Mouse (Mus musculus) embryonic facial prominence, embryonic 11.5 days (tissue): Measurements from ENCODE around the gene Slc12a8. TPM values are rescaled to one million over a fixed set of nuclear protein-coding genes. Genes with fewer than 3 reads are reported as not detected.

Experiments
- ATAC-seq: fragments of 200-750 bp; cut with Nextera tagmentation; replicated peaks from 2 replicates; pipeline ENCODE4 v1.8.0; 2017; ENCODE audit warnings: low read depth; ENCODE audit not compliant: insufficient number of reproducible peaks, low FRiP score, low TSS enrichment
- DNase-seq: peaks from one replicate; pipeline ENCODE4 v3.0.0-alpha.2; 2015; ENCODE audit warnings: low spot score
- H3K27ac ChIP-seq: fragments of 300-500 bp; sonication (generic); replicated peaks from 2 replicates; pipeline ENCODE4 v1.5.1; 2014; ENCODE audit warnings: mild to moderate bottlenecking, low read depth, low read length, control low read depth
- H3K27me3 ChIP-seq: fragments of 300-500 bp; sonication (generic); 2 replicates; pipeline ENCODE4 v1.6.1; 2014; ENCODE audit warnings: mild to moderate bottlenecking, low read length, moderate library complexity, mixed read lengths; ENCODE audit not compliant: control insufficient read depth, insufficient read depth
- H3K36me3 ChIP-seq: fragments of 300-500 bp; sonication (generic); replicated peaks from 2 replicates; pipeline ENCODE4 v1.6.1; 2014; ENCODE audit warnings: low read depth, mild to moderate bottlenecking, low read length, moderate library complexity, mixed read lengths; ENCODE audit not compliant: control insufficient read depth, insufficient read depth
- H3K4me1 ChIP-seq: fragments of 300-500 bp; sonication (generic); 2 replicates; pipeline ENCODE4 v1.6.1; 2014; ENCODE audit warnings: low read length, mixed read lengths; ENCODE audit not compliant: control insufficient read depth, insufficient read depth
- H3K4me2 ChIP-seq: fragments of 300-500 bp; sonication (generic); 2 replicates; pipeline ENCODE4 v1.6.1; 2014; ENCODE audit warnings: low read depth, mild to moderate bottlenecking, control low read depth, low read length, moderate library complexity
- H3K4me3 ChIP-seq: fragments of 300-500 bp; sonication (generic); 2 replicates; pipeline ENCODE4 v1.5.1; 2014; ENCODE audit warnings: low read depth, low read length, control low read depth
- H3K9ac ChIP-seq: fragments of 300-500 bp; sonication (generic); replicated peaks from 2 replicates; pipeline ENCODE4 v1.6.1; 2014; ENCODE audit warnings: mild to moderate bottlenecking, control low read depth, low read length
- H3K9me3 ChIP-seq: fragments of 300-500 bp; sonication (generic); replicated peaks from 2 replicates; pipeline ENCODE4 v1.6.1; 2016; ENCODE audit warnings: mild to moderate bottlenecking, low read length, inconsistent platforms, mixed read lengths; ENCODE audit not compliant: control insufficient read depth
- WGBS: fragments of 180-500 bp; shearing (Covaris S2); extraction: QIAGEN DNeasy Blood & Tissue Kit; methylation state at CpG from one replicate; pipeline ENCODE4 v1.1.7; 2014; 5-methylcytosine and 5-hydroxymethylcytosine counted together
- polyA plus RNA-seq: library from polyadenylated mRNA; unstranded; fragments of >200 nt; fragmentation: Nextera tagmentation; extraction: Ambion mirVana; gene quantifications from 2 replicates; pipeline ENCODE4 v1.2.1, GENCODE M21; 2014

The Slc12a8 gene
- polyA plus RNA-seq, 1 experiment from 2014 or later, result 0.35 TPM

- Histone ChIP-seq H3K4me3 (no peak overlapping the region), H3K9ac (no peak overlapping the region), H3K36me3 (no peaks in the 10 kb centered on the region), H3K4me2 (no peak overlapping the region), H3K4me1 (no peaks in the 10 kb centered on the region), H3K9me3 (no peaks in the 10 kb centered on the region), H3K27me3 (no peaks in the 10 kb centered on the region), H3K27ac (no peak overlapping the region)
- 82% methylated on average over 12 of the region's 12 CpGs for WGBS
- ATAC-seq (no peak), DNase-seq (no peak)
Observed at GRCm38 (mm10) chr16:33568269-33569016, 51.3 kb downstream of the Slc12a8 start.

- Histone ChIP-seq H3K9me3 (no peaks in the 10 kb centered on the region), H3K4me1 (no peaks in the 10 kb centered on the region), H3K36me3 (no peaks in the 10 kb centered on the region), H3K4me2 (no peak overlapping the region), H3K9ac (no peak overlapping the region), H3K27ac (no peak overlapping the region), H3K27me3 (no peaks in the 10 kb centered on the region), H3K4me3 (no peak overlapping the region)
- WGBS, result 82% methylated on average over 6 of the region's 6 CpGs
- DNase-seq (peak; percentile 15), ATAC-seq (no peak)
Observed at GRCm38 (mm10) chr16:33572646-33573045, 55.5 kb downstream of the Slc12a8 start.

- DNase-seq, result peak; percentile 8
- Histone ChIP-seq H3K36me3 (no peaks in the 10 kb centered on the region), H3K27ac (no peak overlapping the region), H3K4me1 (no peaks in the 10 kb centered on the region), H3K9ac (no peak overlapping the region; the same call in 1 of the 2 replicates), H3K9me3 (no peaks in the 10 kb centered on the region), H3K27me3 (no peaks in the 10 kb centered on the region), H3K4me2 (no peak overlapping the region), H3K4me3 (no peak overlapping the region)
- WGBS, result 85% methylated on average over 7 of the region's 7 CpGs
- no peak for ATAC-seq
Observed at GRCm38 (mm10) chr16:33573703-33574102, 56.6 kb downstream of the Slc12a8 start.

- no peak overlapping the region for H3K27ac ChIP-seq
- no peak overlapping the region for H3K4me3 ChIP-seq
- WGBS, result 85% methylated on average over 6 of the region's 6 CpGs
- no peaks in the 10 kb centered on the region for H3K9me3 ChIP-seq
- H3K9ac ChIP-seq, result no peak overlapping the region
- no peaks in the 10 kb centered on the region for H3K36me3 ChIP-seq
- ATAC-seq, result no peak
- H3K27me3 ChIP-seq, result no peaks in the 10 kb centered on the region
- no peak for DNase-seq
- peaks cover 2% of the 10 kb centered on the region; the same call in 1 of the 2 replicates for H3K4me1 ChIP-seq
- H3K4me2 ChIP-seq, result no peak overlapping the region
Observed at GRCm38 (mm10) chr16:33575728-33576127, 58.6 kb downstream of the Slc12a8 start.

GRCm38 (mm10) chr16:33576271-33577189, 59.4 kb downstream of the Slc12a8 start:
- no peak for DNase-seq
- peaks cover 6% of the 10 kb centered on the region for H3K4me1 ChIP-seq
- no peak overlapping the region for H3K4me2 ChIP-seq
- H3K9ac ChIP-seq, result no peak overlapping the region
- 72% methylated on average over 36 of the region's 36 CpGs for WGBS
- no peak overlapping the region for H3K4me3 ChIP-seq
- H3K36me3 ChIP-seq, result no peaks in the 10 kb centered on the region
- no peak overlapping the region for H3K27ac ChIP-seq
- no peaks in the 10 kb centered on the region for H3K9me3 ChIP-seq
- ATAC-seq, result no peak
- H3K27me3 ChIP-seq, result no peaks in the 10 kb centered on the region

GRCm38 (mm10) chr16:33578462-33578861, 61.3 kb downstream of the Slc12a8 start:
- H3K9ac ChIP-seq, result no peak overlapping the region
- H3K27me3 ChIP-seq, result no peaks in the 10 kb centered on the region
- H3K4me2 ChIP-seq, result no peak overlapping the region
- H3K9me3 ChIP-seq, result no peaks in the 10 kb centered on the region
- no peaks in the 10 kb centered on the region for H3K36me3 ChIP-seq
- H3K4me3 ChIP-seq, result no peak overlapping the region
- no peak for DNase-seq
- H3K27ac ChIP-seq, result no peak overlapping the region
- 84% methylated on average over 3 of the region's 3 CpGs for WGBS
- peaks cover 6% of the 10 kb centered on the region for H3K4me1 ChIP-seq
- no peak for ATAC-seq

GRCm38 (mm10) chr16:33580331-33580730, 63.2 kb downstream of the Slc12a8 start:
- DNase-seq (no peak), ATAC-seq (no peak)
- Histone ChIP-seq H3K9ac (no peak overlapping the region), H3K9me3 (no peaks in the 10 kb centered on the region), H3K36me3 (no peaks in the 10 kb centered on the region), H3K27me3 (no peaks in the 10 kb centered on the region), H3K27ac (no peak overlapping the region; the same call in 1 of the 2 replicates), H3K4me2 (no peak overlapping the region), H3K4me3 (no peak overlapping the region), H3K4me1 (peaks cover 11% of the 10 kb centered on the region)
- 78% methylated on average over 2 of the region's 2 CpGs for WGBS
